Mouse (Mus musculus) MEL (cell line): ENCODE measurements around the gene Paqr6.

Experiments
- CTCF ChIP-seq, 3 experiments: IDR thresholded peaks in 2 of 3; conservative IDR thresholded peaks in 1 of 3; 2 replicates each; pipeline ENCODE4 v1.5.1; 2011 to 2012; ENCODE audit warnings: low read length in 3 of 3, low read depth in 2 of 3, mild to moderate bottlenecking in 2 of 3, improper control_type of control experiment in 1 of 3, inconsistent platforms in 1 of 3, mixed read lengths in 1 of 3, moderate library complexity in 1 of 3; ENCODE audit not compliant: control insufficient read depth in 1 of 3, insufficient read depth in 1 of 3, poor library complexity in 1 of 3, severe bottlenecking in 1 of 3
- KAT2A ChIP-seq: conservative IDR thresholded peaks from 2 replicates; pipeline ENCODE4 v1.6.1; 2012; ENCODE audit warnings: low read depth, low read length, improper control_type of control experiment, inconsistent platforms
- POLR2AphosphoS5 ChIP-seq: IDR thresholded peaks from 2 replicates; pipeline ENCODE4 v1.6.1; 2012; ENCODE audit warnings: low read depth, borderline replicate concordance, mild to moderate bottlenecking, inconsistent platforms, low read length, moderate library complexity, mixed read lengths
- SMC3 ChIP-seq: IDR thresholded peaks from 2 replicates; pipeline ENCODE4 v1.6.1; 2011; ENCODE audit warnings: low read depth, low read length, improper control_type of control experiment

DNA sequence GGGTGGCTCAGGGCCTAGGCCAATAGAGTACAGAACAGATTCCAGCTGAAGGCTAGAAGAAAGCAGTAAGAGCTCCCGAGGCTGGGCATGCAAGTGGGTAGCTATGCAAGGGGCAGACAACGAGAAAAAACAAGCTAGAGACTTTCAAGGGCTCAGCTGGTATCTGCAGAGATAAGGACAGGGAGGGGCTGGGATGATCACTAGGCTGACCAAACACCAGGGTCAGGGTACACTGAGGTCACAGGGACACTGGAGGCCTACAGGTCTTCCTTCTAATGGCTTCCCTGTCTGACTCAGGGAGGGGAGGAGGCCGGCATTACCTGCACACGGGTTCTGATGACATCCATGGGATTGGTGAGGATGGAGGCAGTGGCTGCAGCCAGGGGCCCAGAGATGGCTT, 51.3 kb downstream of the Paqr6 start:
- no peak for TF ChIP-seq CTCF (IDR thresholded peaks at IDR 0.05 in 2 of 3, conservative IDR thresholded peaks at IDR 0.05 in 1 of 3; ENCODE audit: control insufficient read depth in 1 of 3, insufficient read depth in 1 of 3, low read depth in 2 of 3, low read length in 3 of 3, poor library complexity in 1 of 3, severe bottlenecking in 1 of 3)
- TF ChIP-seq SMC3, result no peak
- no peak for TF ChIP-seq KAT2A
- no peak for TF ChIP-seq POLR2AphosphoS5
